Mouse (Mus musculus): ENCODE measurements around the gene Zfp950. TPM values are rescaled to one million over a fixed set of nuclear protein-coding genes. Genes with fewer than 3 reads are reported as not detected.

Zfp950 gene
- total RNA-seq, 1 experiment from 2014 or later, result 44.0 TPM

Other genes starting within 250 kb of the Zfp950 start
- gene Gm7102, start 35.5 kb upstream of the Zfp950 start, total RNA-seq (2017), result not detected in 3 replicates
- not detected in 3 replicates for gene Gm6020, start 43.0 kb upstream of the Zfp950 start, total RNA-seq (2017)
- 128 to 198 TPM (median 148 TPM) in 3 replicates for gene Csf2ra, start 87.6 kb upstream of the Zfp950 start, total RNA-seq (2017)
- gene Gm21060, start 156.2 kb upstream of the Zfp950 start, total RNA-seq (2017), result not detected in 3 replicates

All from monocyte, adult 5-6 weeks (primary cell).